Mouse (Mus musculus): Measurements from ENCODE around the gene Gm10643. TPM values are rescaled to one million over a fixed set of nuclear protein-coding genes. Genes with fewer than 3 reads are reported as not detected.

Gene Gm10643
- polyA plus RNA-seq, 1 experiment from 2014 or later, result 1.3 TPM

DNA sequence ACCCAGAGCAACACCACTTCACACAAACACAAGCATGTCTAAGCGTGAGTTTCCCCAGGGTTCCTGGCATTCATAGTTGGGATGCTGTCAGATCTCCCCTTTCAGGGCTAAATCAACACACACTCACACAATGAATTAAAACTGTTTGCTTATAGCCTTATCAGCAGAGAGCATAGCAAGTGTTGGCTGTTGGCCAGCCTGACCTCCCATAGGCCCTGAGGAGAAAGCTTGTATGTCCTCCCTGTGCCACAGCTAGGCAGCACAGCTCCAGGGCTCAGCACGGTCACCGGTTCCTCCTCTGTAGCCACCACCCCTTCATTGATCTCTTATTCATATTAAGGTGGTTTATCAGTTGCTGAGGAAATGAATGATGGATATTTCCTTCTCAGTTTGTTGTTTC lies 12.2 kb downstream of the Gm10643 start:
- 19% methylated on average over 3 of the region's 3 CpGs for WGBS

GRCm38 (mm10) chr8:84048171-84048570 lies 16.8 kb downstream of the Gm10643 start:
- Histone ChIP-seq H3K27me3 (replicated peaks; ENCODE audit: insufficient read depth, low read length) (peaks cover 23% of the 10 kb centered on the region), H3K9ac (replicated peaks; ENCODE audit: low read depth) (no peak overlapping the region), H3K36me3 (ENCODE audit: insufficient read depth, low read length) (no peaks in the 10 kb centered on the region), H3K27ac (ENCODE audit: low read length) (no peak overlapping the region), H3K4me2 (replicated peaks; ENCODE audit: low read depth, low read length) (no peak overlapping the region), H3K4me1 (ENCODE audit: insufficient read depth, low read depth, low read length) (no peaks in the 10 kb centered on the region), H3K4me3 (ENCODE audit: low read depth, low read length) (no peak overlapping the region), H3K9me3 (ENCODE audit: low read length) (no peaks in the 10 kb centered on the region)
- no peak for TF ChIP-seq CTCF (IDR thresholded peaks at IDR 0.05)
- TF ChIP-seq EP300 (IDR thresholded peaks at IDR 0.05), result no peak
- DNase-seq (ENCODE audit: low spot score), result no peak
- ATAC-seq, result no peak
- 51% methylated on average over 5 of the region's 5 CpGs for WGBS

More for the DNA sequence above, 12.2 kb downstream of the Gm10643 start:
- TF ChIP-seq CTCF (IDR thresholded peaks at IDR 0.05), result no peak
- no peak for TF ChIP-seq EP300 (IDR thresholded peaks at IDR 0.05)
- no peaks in the 10 kb centered on the region for H3K4me1 ChIP-seq (ENCODE audit: insufficient read depth, low read depth, low read length)
- peak; percentile 38 for DNase-seq (ENCODE audit: low spot score)
- no peaks in the 10 kb centered on the region for H3K9me3 ChIP-seq (ENCODE audit: low read length)
- H3K4me3 ChIP-seq (ENCODE audit: low read depth, low read length), result no peak overlapping the region
- no peak overlapping the region for H3K27ac ChIP-seq (ENCODE audit: low read length)
- H3K4me2 ChIP-seq (replicated peaks; ENCODE audit: low read depth, low read length), result no peak overlapping the region
- no peak overlapping the region for H3K9ac ChIP-seq (replicated peaks; ENCODE audit: low read depth)
- no peaks in the 10 kb centered on the region for H3K36me3 ChIP-seq (ENCODE audit: insufficient read depth, low read length)
- H3K27me3 ChIP-seq (replicated peaks; ENCODE audit: insufficient read depth, low read length), result no peaks in the 10 kb centered on the region
- ATAC-seq, result peak; percentile 68

- H3K4me1 ChIP-seq (ENCODE audit: insufficient read depth, low read depth, low read length), result peaks cover 4% of the 10 kb centered on the region; the same call in 1 of the 2 replicates
- H3K4me2 ChIP-seq (replicated peaks; ENCODE audit: low read depth, low read length), result no peak overlapping the region
- peaks cover 24% of the 10 kb centered on the region for H3K27me3 ChIP-seq (replicated peaks; ENCODE audit: insufficient read depth, low read length)
- no peak overlapping the region for H3K9ac ChIP-seq (replicated peaks; ENCODE audit: low read depth)
- WGBS, result 64% methylated on average over 3 of the region's 3 CpGs
- H3K9me3 ChIP-seq (ENCODE audit: low read length), result no peaks in the 10 kb centered on the region
- ATAC-seq (no peak), DNase-seq (ENCODE audit: low spot score) (no peak)
- no peaks in the 10 kb centered on the region for H3K36me3 ChIP-seq (ENCODE audit: insufficient read depth, low read length)
- TF ChIP-seq CTCF (IDR thresholded peaks at IDR 0.05), result no peak
- no peak for TF ChIP-seq EP300 (IDR thresholded peaks at IDR 0.05)
- no peak overlapping the region for H3K4me3 ChIP-seq (ENCODE audit: low read depth, low read length)
- H3K27ac ChIP-seq (ENCODE audit: low read length), result no peak overlapping the region
Observed at GRCm38 (mm10) chr8:84046505-84046904, 18.4 kb downstream of the Gm10643 start.

GRCm38 (mm10) chr8:84044900-84045299 lies 20.0 kb downstream of the Gm10643 start, which contains the start of gene Rln3:
TSS of gene Rln3 (minus strand) at chr8:84045000.
- Histone ChIP-seq H3K36me3 (ENCODE audit: insufficient read depth, low read length) (no peaks in the 10 kb centered on the region), H3K4me2 (replicated peaks; ENCODE audit: low read depth, low read length) (no peak within 1 kb of the TSS), H3K9ac (replicated peaks; ENCODE audit: low read depth) (no peak within 1 kb of the TSS), H3K9me3 (ENCODE audit: low read length) (no peaks in the 10 kb centered on the region), H3K4me3 (ENCODE audit: low read depth, low read length) (no peak within 1 kb of the TSS), H3K27ac (ENCODE audit: low read length) (no peak within 1 kb of the TSS), H3K4me1 (ENCODE audit: insufficient read depth, low read depth, low read length) (peaks cover 4% of the 10 kb centered on the region; the same call in 1 of the 2 replicates), H3K27me3 (replicated peaks; ENCODE audit: insufficient read depth, low read length) (peaks cover 24% of the 10 kb centered on the region)
- ATAC-seq (no peak), DNase-seq (ENCODE audit: low spot score) (no peak)
- TF ChIP-seq CTCF (IDR thresholded peaks at IDR 0.05) (no peak), EP300 (IDR thresholded peaks at IDR 0.05) (no peak)
- WGBS, result 8% methylated on average over 9 of the region's 9 CpGs

GRCm38 (mm10) chr8:84044103-84044502 lies 20.8 kb downstream of the Gm10643 start:
- 13% methylated on average over 7 of the region's 7 CpGs for WGBS
- Histone ChIP-seq H3K4me2 (replicated peaks; ENCODE audit: low read depth, low read length) (no peak overlapping the region), H3K36me3 (ENCODE audit: insufficient read depth, low read length) (no peaks in the 10 kb centered on the region), H3K27ac (ENCODE audit: low read length) (no peak overlapping the region), H3K4me1 (ENCODE audit: insufficient read depth, low read depth, low read length) (peaks cover 4% of the 10 kb centered on the region; the same call in 1 of the 2 replicates), H3K27me3 (replicated peaks; ENCODE audit: insufficient read depth, low read length) (peaks cover 24% of the 10 kb centered on the region), H3K9me3 (ENCODE audit: low read length) (no peaks in the 10 kb centered on the region), H3K9ac (replicated peaks; ENCODE audit: low read depth) (no peak overlapping the region), H3K4me3 (ENCODE audit: low read depth, low read length) (no peak overlapping the region)
- DNase-seq (ENCODE audit: low spot score) (no peak), ATAC-seq (no peak)
- TF ChIP-seq EP300 (IDR thresholded peaks at IDR 0.05) (no peak), CTCF (IDR thresholded peaks at IDR 0.05) (peak; percentile 23)

- TF ChIP-seq CTCF (IDR thresholded peaks at IDR 0.05), result no peak
- H3K27me3 ChIP-seq (replicated peaks; ENCODE audit: insufficient read depth, low read length), result peaks cover 24% of the 10 kb centered on the region
- H3K9ac ChIP-seq (replicated peaks; ENCODE audit: low read depth), result no peak overlapping the region
- peak overlapping the region; percentile 52; the same call in 1 of the 2 replicates for H3K4me2 ChIP-seq (replicated peaks; ENCODE audit: low read depth, low read length)
- H3K27ac ChIP-seq (ENCODE audit: low read length), result no peak overlapping the region
- H3K36me3 ChIP-seq (ENCODE audit: insufficient read depth, low read length), result no peaks in the 10 kb centered on the region
- H3K4me1 ChIP-seq (ENCODE audit: insufficient read depth, low read depth, low read length), result peaks cover 4% of the 10 kb centered on the region; the same call in 1 of the 2 replicates
- H3K9me3 ChIP-seq (ENCODE audit: low read length), result no peaks in the 10 kb centered on the region
- peak; percentile 66 for ATAC-seq
- no peak overlapping the region for H3K4me3 ChIP-seq (ENCODE audit: low read depth, low read length)
- DNase-seq (ENCODE audit: low spot score), result peak; percentile 70
- WGBS, result 23% methylated on average over 12 of the region's 12 CpGs
Observed at GRCm38 (mm10) chr8:84042948-84043342, 22.0 kb downstream of the Gm10643 start.

Data from lung, postnatal 0 days (tissue).